Mouse (Mus musculus) ES-Bruce4 (cell line): ENCODE results near the gene Myh7. TPM values are rescaled to one million over a fixed set of nuclear protein-coding genes. Genes with fewer than 3 reads are reported as not detected.

Experiments used
- H3K27ac ChIP-seq: 2 replicates; pipeline ENCODE4 v1.5.1; 2012; ENCODE audit warnings: low read length, inconsistent platforms; ENCODE audit not compliant: insufficient read depth
- H3K27me3 ChIP-seq: 2 replicates; pipeline ENCODE4 v1.6.1; 2012; ENCODE audit warnings: mild to moderate bottlenecking, low read length, inconsistent platforms; ENCODE audit not compliant: control insufficient read depth, poor library complexity, insufficient read depth, severe bottlenecking
- H3K36me3 ChIP-seq: 2 replicates; pipeline ENCODE4 v1.6.1; 2012; ENCODE audit warnings: inconsistent platforms, mild to moderate bottlenecking, low read length, moderate library complexity; ENCODE audit not compliant: control insufficient read depth, poor library complexity, insufficient read depth, severe bottlenecking
- H3K4me1 ChIP-seq: one replicate; pipeline ENCODE4 v1.8.1; 2011; ENCODE audit warnings: low read length; ENCODE audit not compliant: control insufficient read depth, insufficient read depth
- H3K4me3 ChIP-seq: 2 replicates; pipeline ENCODE4 v1.5.1; 2011; ENCODE audit warnings: low read depth, mild to moderate bottlenecking, low read length
- H3K9ac ChIP-seq: 2 replicates; pipeline ENCODE4 v1.6.1; 2012; ENCODE audit warnings: low read depth, mild to moderate bottlenecking, inconsistent platforms; ENCODE audit not compliant: poor library complexity, severe bottlenecking
- H3K9me3 ChIP-seq: replicated peaks from 2 replicates; pipeline ENCODE4 v1.6.1; 2012; ENCODE audit warnings: mild to moderate bottlenecking, low read length, inconsistent platforms; ENCODE audit not compliant: control insufficient read depth, poor library complexity, insufficient read depth, severe bottlenecking
- CTCF ChIP-seq: IDR thresholded peaks from one replicate; pipeline ENCODE4 v1.8.1; 2011; ENCODE audit warnings: low read depth, low read length
- EP300 ChIP-seq: IDR thresholded peaks from 2 replicates; pipeline ENCODE4 v1.6.1; 2011; ENCODE audit warnings: low read depth, low read length; ENCODE audit not compliant: insufficient read depth
- POLR2A ChIP-seq: IDR thresholded peaks from one replicate; pipeline ENCODE4 v1.8.1; 2011; ENCODE audit warnings: low read length; ENCODE audit not compliant: insufficient read depth
- polyA plus RNA-seq: library from polyadenylated mRNA; stranded (reverse); fragments of >200 nt; gene quantifications from 2 replicates; pipeline ENCODE4 v1.2.4, GENCODE M21; 2011; ENCODE audit warnings: low read depth; ENCODE audit not compliant: missing spikeins, insufficient read depth, insufficient read length

Gene Myh7
- polyA plus RNA-seq, 1 experiment: 3.1 TPM

DNA sequence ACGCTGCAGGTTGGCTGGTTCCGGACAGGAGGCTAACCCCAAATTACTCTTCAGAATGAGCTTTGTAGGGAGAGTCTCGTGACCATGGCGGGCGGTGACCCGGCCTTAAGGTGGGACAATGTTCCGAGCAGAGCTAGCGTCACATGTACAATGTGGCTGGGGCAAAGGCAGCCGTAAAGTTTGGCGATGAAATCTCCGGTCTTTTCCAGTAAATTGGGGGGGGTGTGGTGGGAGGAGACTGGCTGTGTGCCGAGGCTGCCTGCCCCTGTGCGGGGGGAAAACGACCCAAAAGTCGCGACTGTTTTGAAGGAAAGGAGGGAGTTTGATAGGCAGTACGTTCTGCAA lies 21.3 kb upstream of the Myh7 start:
- peak overlapping the region; percentile 53 for H3K9ac ChIP-seq
- H3K36me3 ChIP-seq: peaks cover 5% of the 10 kb centered on the region; the same call in 1 of the 2 replicates
- H3K4me1 ChIP-seq: no peaks in the 10 kb centered on the region
- peak overlapping the region; percentile 88 for H3K4me3 ChIP-seq
- H3K27ac ChIP-seq: 0 out of 2 replicates have a peak overlapping the region, but pooled peaks have one; percentile 2
- no peaks in the 10 kb centered on the region for H3K27me3 ChIP-seq
- TF ChIP-seq EP300: no peak
- TF ChIP-seq CTCF: no peak
- no peak for TF ChIP-seq POLR2A
- no peaks in the 10 kb centered on the region for H3K9me3 ChIP-seq

GRCm38 (mm10) chr14:55014991-55015766 lies 20.8 kb upstream of the Myh7 start, which contains the start of gene Ngdn:
TSS of gene Ngdn (plus strand) at chr14:55015454.
- Histone ChIP-seq H3K27ac (peak within 1 kb of the TSS; percentile 71), H3K36me3 (0 out of 2 replicates have a peak, but pooled peaks cover 2% of the 10 kb centered on the region), H3K27me3 (no peaks in the 10 kb centered on the region), H3K4me1 (no peaks in the 10 kb centered on the region), H3K9ac (peak within 1 kb of the TSS; percentile 77), H3K9me3 (no peaks in the 10 kb centered on the region), H3K4me3 (peak within 1 kb of the TSS; percentile 89)
- TF ChIP-seq POLR2A (peak; percentile 64), CTCF (peak; percentile 69), EP300 (no peak)

- no peak for TF ChIP-seq CTCF
- Histone ChIP-seq H3K4me3 (peak overlapping the region; percentile 89), H3K27me3 (no peaks in the 10 kb centered on the region), H3K4me1 (no peaks in the 10 kb centered on the region), H3K9ac (peak overlapping the region; percentile 77), H3K36me3 (0 out of 2 replicates have a peak, but pooled peaks cover 2% of the 10 kb centered on the region), H3K27ac (peak overlapping the region; percentile 71), H3K9me3 (no peaks in the 10 kb centered on the region)
These were observed 20.2 kb upstream of the Myh7 start for GRCm38 (mm10) chr14:55014591-55014990.

GRCm38 (mm10) chr14:55011116-55011515 lies 16.7 kb upstream of the Myh7 start:
- H3K4me1 ChIP-seq: no peaks in the 10 kb centered on the region
- TF ChIP-seq EP300 (no peak), POLR2A (no peak), CTCF (peak; percentile 87)

GRCm38 (mm10) chr14:55008417-55008816 lies 14.0 kb upstream of the Myh7 start:
- H3K36me3 ChIP-seq: no peaks in the 10 kb centered on the region
- TF ChIP-seq CTCF: no peak
- no peak for TF ChIP-seq EP300
- TF ChIP-seq POLR2A: no peak
- no peak overlapping the region for H3K4me3 ChIP-seq
- H3K9me3 ChIP-seq: no peaks in the 10 kb centered on the region
- no peak overlapping the region for H3K9ac ChIP-seq
- peaks cover 3% of the 10 kb centered on the region for H3K4me1 ChIP-seq
- no peak overlapping the region for H3K27ac ChIP-seq
- no peaks in the 10 kb centered on the region for H3K27me3 ChIP-seq

More at GRCm38 (mm10) chr14:55011116-55011515, 16.7 kb upstream of the Myh7 start:
- Histone ChIP-seq H3K27ac (no peak overlapping the region), H3K9ac (no peak overlapping the region), H3K36me3 (no peaks in the 10 kb centered on the region), H3K9me3 (no peaks in the 10 kb centered on the region), H3K4me3 (no peak overlapping the region), H3K27me3 (no peaks in the 10 kb centered on the region)

- H3K9me3 ChIP-seq: no peaks in the 10 kb centered on the region
- peaks cover 3% of the 10 kb centered on the region for H3K4me1 ChIP-seq
- H3K9ac ChIP-seq: no peak overlapping the region
- H3K27ac ChIP-seq: no peak overlapping the region
- H3K27me3 ChIP-seq: no peaks in the 10 kb centered on the region
- no peaks in the 10 kb centered on the region for H3K36me3 ChIP-seq
- no peak for TF ChIP-seq EP300
- no peak for TF ChIP-seq POLR2A
- TF ChIP-seq CTCF: no peak
- H3K4me3 ChIP-seq: no peak overlapping the region
These were observed 12.9 kb upstream of the Myh7 start for GRCm38 (mm10) chr14:55007120-55007908.
